Mouse (Mus musculus) C2C12 (cell line): ENCODE data around the gene Gpc5. TPM values are rescaled to one million over a fixed set of nuclear protein-coding genes. Genes with fewer than 3 reads are reported as not detected.

Experiments
- H3K27me3 ChIP-seq: one replicate; pipeline ENCODE4 v1.6.1; 2011; ENCODE audit not compliant: control insufficient read depth, insufficient read depth, insufficient read length
- H3K36me3 ChIP-seq: one replicate; pipeline ENCODE4 v1.6.1; 2011; ENCODE audit not compliant: control insufficient read depth, insufficient read depth
- H3K4me3 ChIP-seq: one replicate; pipeline ENCODE4 v1.5.1; 2011; ENCODE audit warnings: mild to moderate bottlenecking, control low read depth; ENCODE audit not compliant: poor library complexity, insufficient read depth, severe bottlenecking
- H3K79me2 ChIP-seq: one replicate; pipeline ENCODE4 v1.6.1; 2011; ENCODE audit not compliant: control insufficient read depth, insufficient read depth
- H3K79me3 ChIP-seq: one replicate; pipeline ENCODE4 v1.6.1; 2011; ENCODE audit warnings: low read depth, control low read depth
- H3ac ChIP-seq: one replicate; pipeline ENCODE3; 2011; ENCODE audit warnings: low read depth; ENCODE audit not compliant: control insufficient read depth, insufficient read length
- CEBPB ChIP-seq: IDR thresholded peaks from one replicate; pipeline ENCODE4 v1.6.1; 2011; ENCODE audit warnings: low read depth, mild to moderate bottlenecking, control low read depth, moderate library complexity
- CTCF ChIP-seq: IDR thresholded peaks from one replicate; pipeline ENCODE4 v1.5.1; 2011; ENCODE audit not compliant: control insufficient read depth, insufficient read depth, insufficient read length
- FOSL1 ChIP-seq: IDR thresholded peaks from one replicate; pipeline ENCODE4 v1.8.0; 2011; ENCODE audit warnings: mild to moderate bottlenecking, low read length; ENCODE audit not compliant: poor library complexity, insufficient read depth, severe bottlenecking
- MAX ChIP-seq: IDR thresholded peaks from one replicate; pipeline ENCODE4 v1.6.1; 2011; ENCODE audit warnings: mild to moderate bottlenecking, control low read depth
- MYOD1 ChIP-seq: IDR thresholded peaks from one replicate; pipeline ENCODE4 v1.6.1; 2011; ENCODE audit warnings: low read depth; ENCODE audit not compliant: control insufficient read depth, insufficient read length
- MYOG ChIP-seq: IDR thresholded peaks from one replicate; pipeline ENCODE4 v1.6.1; 2011; ENCODE audit not compliant: control insufficient read depth, insufficient read length; ENCODE audit errors: extremely low read depth
- USF1 ChIP-seq: IDR thresholded peaks from one replicate; pipeline ENCODE4 v1.6.1; 2011; ENCODE audit warnings: low read depth, mild to moderate bottlenecking, control low read depth, moderate library complexity
- polyA plus RNA-seq: library from polyadenylated mRNA; unstranded; fragments of >200 nt; fragmentation: generic; extraction: Trizol; gene quantifications from one replicate; pipeline ENCODE4 v1.2.1, GENCODE M21; 2012; ENCODE audit warnings: missing spikeins

Gene Gpc5
- polyA plus RNA-seq, 1 experiment = not detected

GRCm38 (mm10) chr14:116308541-116308940, 1216.5 kb downstream of the Gpc5 start:
- no peaks in the 10 kb centered on the region for H3K79me2 ChIP-seq
- TF ChIP-seq MYOG = no peak
- TF ChIP-seq CEBPB = no peak
- TF ChIP-seq MYOD1 = no peak
- no peak for TF ChIP-seq FOSL1
- no peak for TF ChIP-seq USF1
- TF ChIP-seq MAX = no peak
- TF ChIP-seq CTCF = no peak
- no peaks in the 10 kb centered on the region for H3K79me3 ChIP-seq
- no peak overlapping the region for H3ac ChIP-seq
- H3K36me3 ChIP-seq = no peaks in the 10 kb centered on the region
- H3K27me3 ChIP-seq = no peaks in the 10 kb centered on the region
- H3K4me3 ChIP-seq = no peak overlapping the region

GRCm38 (mm10) chr14:116317491-116317890, 1225.5 kb downstream of the Gpc5 start:
- Histone ChIP-seq H3ac (no peak overlapping the region), H3K4me3 (no peak overlapping the region), H3K79me2 (no peaks in the 10 kb centered on the region), H3K27me3 (no peaks in the 10 kb centered on the region), H3K36me3 (no peaks in the 10 kb centered on the region), H3K79me3 (no peaks in the 10 kb centered on the region)
- TF ChIP-seq MAX (no peak), CEBPB (no peak), CTCF (no peak), MYOD1 (no peak), USF1 (no peak), FOSL1 (no peak), MYOG (no peak)

GRCm38 (mm10) chr14:116336182-116336581, 1244.2 kb downstream of the Gpc5 start:
- Histone ChIP-seq H3ac (no peak overlapping the region), H3K79me2 (no peaks in the 10 kb centered on the region), H3K4me3 (no peak overlapping the region), H3K36me3 (no peaks in the 10 kb centered on the region), H3K27me3 (no peaks in the 10 kb centered on the region), H3K79me3 (no peaks in the 10 kb centered on the region)
- TF ChIP-seq CEBPB (no peak), CTCF (no peak), FOSL1 (no peak), MAX (no peak), MYOD1 (no peak), USF1 (no peak), MYOG (no peak)

- Histone ChIP-seq H3K27me3 (no peaks in the 10 kb centered on the region), H3K79me2 (no peaks in the 10 kb centered on the region), H3K36me3 (no peaks in the 10 kb centered on the region), H3ac (no peak overlapping the region), H3K79me3 (no peaks in the 10 kb centered on the region), H3K4me3 (no peak overlapping the region)
- TF ChIP-seq MAX (no peak), FOSL1 (no peak), CEBPB (no peak), USF1 (no peak), MYOG (no peak), CTCF (no peak), MYOD1 (no peak)
Observed at GRCm38 (mm10) chr14:116338395-116338794, 1246.4 kb downstream of the Gpc5 start.

GRCm38 (mm10) chr14:116348560-116348959, 1256.5 kb downstream of the Gpc5 start:
- H3K36me3 ChIP-seq = no peaks in the 10 kb centered on the region
- no peaks in the 10 kb centered on the region for H3K79me3 ChIP-seq
- TF ChIP-seq CEBPB (no peak), MAX (no peak), FOSL1 (no peak), CTCF (no peak), USF1 (no peak), MYOD1 (no peak), MYOG (no peak)
- H3K4me3 ChIP-seq = no peak overlapping the region
- no peak overlapping the region for H3ac ChIP-seq
- H3K27me3 ChIP-seq = no peaks in the 10 kb centered on the region
- no peaks in the 10 kb centered on the region for H3K79me2 ChIP-seq

GRCm38 (mm10) chr14:116384602-116385001, 1292.6 kb downstream of the Gpc5 start:
- H3ac ChIP-seq = no peak overlapping the region
- TF ChIP-seq CEBPB (no peak), MYOD1 (no peak), FOSL1 (no peak), CTCF (no peak), USF1 (no peak), MAX (no peak), MYOG (no peak)
- no peaks in the 10 kb centered on the region for H3K79me2 ChIP-seq
- no peaks in the 10 kb centered on the region for H3K27me3 ChIP-seq
- no peaks in the 10 kb centered on the region for H3K79me3 ChIP-seq
- no peaks in the 10 kb centered on the region for H3K36me3 ChIP-seq
- no peak overlapping the region for H3K4me3 ChIP-seq
